Comparison of ENCODE assay signal across 12 mouse cellular contexts in genomic region chr8:120883369-120883768, GRCm38 (mm10).
A peak's percentile ranks its signal among the peaks of the same experiment; 100 is the strongest.
DNase-seq lines count a peak whose midpoint lies in the region; ATAC-seq and TF ChIP-seq lines count a peak whose summit lies in the region.
"Had no signal": no experiment of that assay in that cellular context is flagged by ENCODE, and none has a peak within 500 bp of the region (broad histone marks: within the 10 kb centered on the region; RNA-seq: fewer than 3 reads in every experiment).

No protein-coding gene starts in this region.

- intact Hi-C loops in gastrocnemius, adult 2 months (cut with DNase I) = no loop called here

- H3K9ac ChIP-seq in heart, embryonic 13.5 days = peak overlapping the region; percentile 19; the same call in 1 of the 2 replicates
- H3K9ac ChIP-seq in ES-E14 (ENCODE audit: insufficient read depth, low read depth, low read length, poor library complexity, severe bottlenecking) = peak overlapping the region; percentile 60; the same call in 1 of the 2 replicates
- H3K9ac ChIP-seq in hindbrain, postnatal 0 days (replicated peaks; ENCODE audit: low read length) = no peak overlapping the region
- H3K9ac ChIP-seq in neural tube, embryonic 11.5 days (ENCODE audit: low read length) = no peak overlapping the region
- H3K9ac ChIP-seq: liver, embryonic 15.5 days had no signal

- H3K4me1 ChIP-seq in heart, embryonic 13.5 days = peaks cover 5% of the 10 kb centered on the region
- H3K4me1 ChIP-seq in ES-E14 (ENCODE audit: control insufficient read depth in 2 of 2, insufficient read depth in 2 of 2, low read length in 2 of 2, poor library complexity in 1 of 2) = no peaks in the 10 kb centered on the region
- H3K4me1 ChIP-seq in hindbrain, postnatal 0 days (ENCODE audit: insufficient read depth, low read length) = no peaks in the 10 kb centered on the region
- 0 out of 2 replicates have a peak, but pooled peaks cover 3% of the 10 kb centered on the region for H3K4me1 ChIP-seq in neural tube, embryonic 11.5 days (ENCODE audit: control insufficient read depth, insufficient read depth, low read length)
- H3K4me1 ChIP-seq: liver, embryonic 15.5 days had no signal

- 6% methylated on average over 25 of the region's 25 CpGs for WGBS in heart, embryonic 13.5 days
- 5% methylated on average over 25 of the region's 25 CpGs for WGBS in hindbrain, postnatal 0 days
- 1% methylated on average over 25 of the region's 25 CpGs for WGBS in neural tube, embryonic 11.5 days

- no peaks in the 10 kb centered on the region for H3K9me3 ChIP-seq in heart, embryonic 13.5 days
- no peaks in the 10 kb centered on the region for H3K9me3 ChIP-seq in ES-E14 (ENCODE audit: control insufficient read depth, insufficient read depth, low read depth, low read length)
- no peaks in the 10 kb centered on the region for H3K9me3 ChIP-seq in hindbrain, postnatal 0 days (ENCODE audit: low read length)
- no peaks in the 10 kb centered on the region for H3K9me3 ChIP-seq in neural tube, embryonic 11.5 days (ENCODE audit: control insufficient read depth, low read length)
- H3K9me3 ChIP-seq: liver, embryonic 15.5 days had no signal

- peaks cover 100% of the 10 kb centered on the region for H3K27me3 ChIP-seq in heart, embryonic 13.5 days (replicated peaks)
- H3K27me3 ChIP-seq in hindbrain, postnatal 0 days (ENCODE audit: insufficient read depth, low read length) = peaks cover 68% of the 10 kb centered on the region
- peaks cover 71% of the 10 kb centered on the region for H3K27me3 ChIP-seq in neural tube, embryonic 11.5 days (ENCODE audit: control insufficient read depth, insufficient read depth, low read length)

- H3K4me2 ChIP-seq in heart, embryonic 13.5 days = peak overlapping the region; percentile 44
- H3K4me2 ChIP-seq in hindbrain, postnatal 0 days (ENCODE audit: low read depth, low read length) = peak overlapping the region; percentile 11; the same call in 1 of the 2 replicates
- no peak overlapping the region for H3K4me2 ChIP-seq in neural tube, embryonic 11.5 days (ENCODE audit: low read depth)
- H3K4me2 ChIP-seq: liver, embryonic 15.5 days had no signal

- H3K27ac ChIP-seq in heart, embryonic 13.5 days (replicated peaks) = no peak overlapping the region
- no peak overlapping the region for H3K27ac ChIP-seq in ES-E14 (ENCODE audit: insufficient read depth, low read depth, low read length, poor library complexity, severe bottlenecking)
- H3K27ac ChIP-seq in hindbrain, postnatal 0 days = no peak overlapping the region
- no peak overlapping the region for H3K27ac ChIP-seq in neural tube, embryonic 11.5 days (ENCODE audit: low read depth, low read length)
- H3K27ac ChIP-seq in gastrocnemius, adult 2 months = no peak overlapping the region
- H3K27ac ChIP-seq in layer of hippocampus, adult 2 months = no peak overlapping the region
- H3K27ac ChIP-seq: liver, embryonic 15.5 days had no signal

- ATAC-seq in heart, embryonic 13.5 days (ENCODE audit: extremely low read depth, insufficient number of reproducible peaks, low FRiP score, low TSS enrichment) = no peak
- no peak for ATAC-seq in hindbrain, postnatal 0 days
- no peak for ATAC-seq in neural tube, embryonic 11.5 days (ENCODE audit: insufficient read depth, low FRiP score, low TSS enrichment)
- ATAC-seq: CD4-positive, CD25-positive, alpha-beta regulatory T cell, adult 4 months had no signal

- no peaks in the 10 kb centered on the region for H3K36me3 ChIP-seq in heart, embryonic 13.5 days
- H3K36me3 ChIP-seq in ES-E14 (ENCODE audit: control insufficient read depth, insufficient read depth, low read length, poor library complexity, severe bottlenecking) = no peaks in the 10 kb centered on the region
- H3K36me3 ChIP-seq in hindbrain, postnatal 0 days (ENCODE audit: insufficient read depth, low read length) = no peaks in the 10 kb centered on the region
- no peaks in the 10 kb centered on the region for H3K36me3 ChIP-seq in neural tube, embryonic 11.5 days (ENCODE audit: control insufficient read depth, insufficient read depth, low read length)
- H3K36me3 ChIP-seq: liver, embryonic 15.5 days had no signal

- in situ Hi-C loops in ES-E14 (cut with MboI; ENCODE audit: low sequenced_read_pairs in 2 of 2, unreplicated experiment in 2 of 2) = no loop called here

- no peak for DNase-seq in heart, adult 11 months
- no peak for DNase-seq in ES-E14 (ENCODE audit: low read depth, low spot score)
- DNase-seq in hindbrain, postnatal 0 days (ENCODE audit: low spot score) = no peak
- DNase-seq in neural tube, embryonic 11.5 days (ENCODE audit: low spot score) = peak; percentile 41
- DNase-seq in gastrocnemius, adult 2 months = no peak
- no peak for DNase-seq in layer of hippocampus, adult 2 months (ENCODE audit: low spot score in 2 of 2)
- DNase-seq in right cerebral cortex, adult 18-20 months = no peak
- DNase-seq: cerebellum, adult 2 months; heart, postnatal 14 days had no signal

- H3K4me3 ChIP-seq in heart, embryonic 13.5 days = peak overlapping the region; percentile 26
- peak overlapping the region; percentile 34 to 47; a peak in 2 of 4 replicates for H3K4me3 ChIP-seq in ES-E14 (ENCODE audit: insufficient read depth in 1 of 2, low read depth in 1 of 2, low read length in 2 of 2, poor library complexity in 1 of 2, severe bottlenecking in 1 of 2)
- no peak overlapping the region; the same call in 1 of the 2 replicates for H3K4me3 ChIP-seq in hindbrain, postnatal 0 days (ENCODE audit: low read length)
- no peak overlapping the region for H3K4me3 ChIP-seq in neural tube, embryonic 11.5 days (ENCODE audit: low read depth, low read length)
- H3K4me3 ChIP-seq in gastrocnemius, adult 2 months = no peak overlapping the region
- H3K4me3 ChIP-seq in layer of hippocampus, adult 2 months = no peak overlapping the region
- H3K4me3 ChIP-seq: liver, embryonic 15.5 days had no signal

- TF ChIP-seq CTCF in hindbrain, postnatal 0 days (IDR thresholded peaks at IDR 0.05; ENCODE audit: low read depth) = no peak
- TF ChIP-seq CTCF in gastrocnemius, adult 2 months (IDR thresholded peaks at IDR 0.05) = no peak
- no peak for TF ChIP-seq CTCF in layer of hippocampus, adult 2 months (conservative IDR thresholded peaks at IDR 0.05)

TF ChIP-seq in ES-E14, 5 proteins besides CTCF, POLR2A, EP300 and RAD21:
- TF ChIP-seq ZC3H11A (IDR thresholded peaks at IDR 0.05; ENCODE audit: borderline replicate concordance, low read depth, low read length) = no peak
- no peak for TF ChIP-seq ZNF384 (IDR thresholded peaks at IDR 0.05; ENCODE audit: low read depth, low read length)
- TF ChIP-seq CHD2 (IDR thresholded peaks at IDR 0.05; ENCODE audit: low read depth, low read length) = no peak
TF ChIP-seq in ES-E14: peak in this region for 0.

Comparison
In these comparisons a context has a peak if more than half of its experiments do, and no peak if none do; other contexts are left out.
1. H3K4me3 ChIP-seq: peak in heart, embryonic 13.5 days (single experiment) and ES-E14 (2 of 2); none in hindbrain, postnatal 0 days (single experiment), neural tube, embryonic 11.5 days (single experiment), gastrocnemius, adult 2 months (single experiment) and layer of hippocampus, adult 2 months (single experiment).
2. H3K9ac ChIP-seq: peak in heart, embryonic 13.5 days (single experiment) and ES-E14 (single experiment); none in hindbrain, postnatal 0 days (single experiment) and neural tube, embryonic 11.5 days (single experiment).